Mouse (Mus musculus): ENCODE measurements at regions not wholly inside any gene's neighbourhood (a gene's known extent, or its start where the extent isn't known, plus 50 kb on each side); places are given as distances from the start of the nearest gene placed in this dataset.

DNA sequence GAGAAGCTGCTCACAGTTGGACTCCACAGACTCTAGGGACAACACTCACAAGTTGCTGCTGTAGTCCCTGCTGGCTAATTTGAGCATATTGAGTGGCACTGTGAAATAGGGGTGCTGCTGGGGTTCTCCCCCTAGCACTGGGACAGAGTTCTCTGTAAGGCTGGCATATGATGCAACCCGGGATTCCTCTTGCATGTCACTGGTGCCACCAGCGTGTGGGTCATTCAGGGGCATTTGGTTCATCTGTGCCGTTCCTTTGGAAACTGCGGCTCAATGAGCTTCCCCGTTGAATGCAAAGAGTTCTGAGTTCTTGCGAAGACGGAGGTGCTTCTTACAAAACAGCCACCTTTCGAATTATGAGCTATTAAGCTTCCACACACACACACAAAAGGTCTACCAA is 486.6 kb upstream of the Gm19410 start:
- TF ChIP-seq CTCF (conservative IDR thresholded peaks at IDR 0.05; ENCODE audit: low read length) (no peak), POU5F1 (IDR thresholded peaks at IDR 0.05; ENCODE audit: borderline replicate concordance, low read length) (no peak), NANOG (IDR thresholded peaks at IDR 0.05; ENCODE audit: borderline replicate concordance, low read length) (no peak)

All from E14TG2a.4 (cell line).